Mouse (Mus musculus) erythroblast, adult 5-6 weeks (primary cell): ENCODE measurements around the gene Uggt2. TPM values are rescaled to one million over a fixed set of nuclear protein-coding genes. Genes with fewer than 3 reads are reported as not detected.

ENCODE experiments used
- ATAC-seq: replicated peaks from 2 replicates; pipeline ENCODE4 v1.8.0; 2016; ENCODE audit warnings: moderate number of reproducible peaks, mild to moderate bottlenecking, moderate TSS enrichment, inconsistent platforms; ENCODE audit not compliant: poor library complexity, low FRiP score, severe bottlenecking
- total RNA-seq, 2 experiments: library from RNA; stranded (forward) in 1 of 2; stranded (reverse) in 1 of 2; fragments of 150-400 nt in 1 of 2; fragments of 200-764, 138-1000 nt in 1 of 2; gene quantifications; 2 replicates each; pipeline versions ENCODE4 v1.2.3 to v1.2.4; 2015 to 2017; ENCODE audit warnings: low replicate concordance in 2 of 2

Uggt2 gene
- total RNA-seq, 2 experiments from 2014 or later: 2.2 TPM; not detected in 1

GRCm38 (mm10) chr14:118984161-118984560 lies 115.1 kb downstream of the Uggt2 start:
- no peak for ATAC-seq

DNA sequence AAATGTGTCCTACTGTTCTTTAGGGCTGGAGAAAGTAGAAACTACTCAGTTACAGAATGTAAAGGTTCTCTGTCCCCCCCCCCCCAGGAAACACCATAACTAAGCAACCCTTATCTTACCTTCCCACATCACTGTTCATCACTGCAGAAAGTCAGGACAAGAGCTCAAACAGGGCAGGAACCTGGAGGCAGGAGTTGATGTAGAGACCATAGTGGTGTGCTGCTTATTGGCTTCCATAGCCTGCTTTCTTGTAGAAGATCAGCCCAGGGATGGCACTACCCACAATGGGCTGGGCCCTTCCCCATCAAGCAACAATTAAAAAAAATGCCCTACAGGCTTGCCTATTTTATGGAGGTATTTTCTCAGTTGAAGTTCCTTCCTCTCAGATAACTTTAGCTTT lies 115.8 kb downstream of the Uggt2 start:
- no peak for ATAC-seq

GRCm38 (mm10) chr14:118982429-118983045 lies 116.7 kb downstream of the Uggt2 start:
- ATAC-seq: 0 out of 2 replicates have a peak, but pooled peaks have one; percentile 17

- 0 out of 2 replicates have a peak, but pooled peaks have one; percentile 4 for ATAC-seq
These were observed 117.4 kb downstream of the Uggt2 start for GRCm38 (mm10) chr14:118981711-118982428.

GRCm38 (mm10) chr14:118980890-118981289 lies 118.3 kb downstream of the Uggt2 start:
- ATAC-seq: no peak

- ATAC-seq: no peak
These were observed 118.9 kb downstream of the Uggt2 start for GRCm38 (mm10) chr14:118980358-118980757.

GRCm38 (mm10) chr14:118979571-118980325 lies 119.5 kb downstream of the Uggt2 start:
- ATAC-seq: no peak

- ATAC-seq: no peak
These were observed 122.0 kb downstream of the Uggt2 start for GRCm38 (mm10) chr14:118977136-118977816.

DNA sequence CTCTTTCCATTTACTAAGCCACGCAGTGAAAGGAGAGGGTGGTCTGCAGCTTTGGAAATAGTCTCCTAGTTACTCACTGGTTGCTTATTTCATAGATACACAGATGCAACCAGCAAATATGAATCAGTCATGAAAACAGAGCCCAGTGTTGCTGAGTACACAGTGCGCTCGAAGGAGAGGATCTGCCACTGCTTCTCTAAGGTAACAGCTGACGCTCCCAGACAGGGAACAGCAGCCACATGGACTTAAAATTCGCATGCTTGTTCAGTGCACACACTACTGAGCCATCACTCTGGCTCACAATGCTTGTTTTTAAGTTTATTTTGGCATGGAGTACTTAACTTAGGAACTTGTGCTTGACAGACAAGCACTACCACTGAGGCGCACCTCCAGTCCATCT lies 127.0 kb downstream of the Uggt2 start:
- no peak for ATAC-seq

- ATAC-seq: no peak
These were observed 131.6 kb downstream of the Uggt2 start for GRCm38 (mm10) chr14:118967646-118968045.

DNA sequence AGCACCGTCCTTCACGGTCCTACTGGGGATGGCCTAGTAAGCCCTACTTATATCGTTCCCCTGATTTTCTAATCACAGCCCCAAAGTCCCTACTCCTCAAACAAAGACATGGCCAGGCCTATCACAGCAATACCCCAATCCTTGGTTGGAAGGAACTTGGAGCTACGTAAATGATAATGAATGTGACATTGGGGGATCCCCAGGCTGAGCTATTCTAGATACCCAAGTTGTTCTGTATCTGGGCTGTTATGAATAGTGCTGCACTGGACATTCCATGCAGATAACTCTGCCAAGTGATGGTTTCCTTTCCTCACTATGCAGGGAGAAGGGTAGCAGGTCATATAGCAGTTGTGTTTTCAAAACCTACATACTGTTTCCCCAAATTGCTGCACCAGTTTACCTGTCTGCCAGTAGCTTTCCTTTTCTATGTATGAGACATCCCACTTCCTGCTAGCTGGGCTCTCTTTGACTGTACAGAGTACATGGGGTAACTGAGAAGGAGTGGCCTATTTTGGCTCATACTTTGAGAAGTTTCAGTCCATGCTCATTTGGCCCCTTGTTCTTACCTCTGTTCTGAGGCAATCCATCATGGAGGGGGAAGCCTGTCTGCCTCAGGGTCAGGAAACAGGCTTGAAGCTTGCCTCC lies 133.8 kb downstream of the Uggt2 start:
- ATAC-seq: no peak; the same call in none of the 2 replicates

DNA sequence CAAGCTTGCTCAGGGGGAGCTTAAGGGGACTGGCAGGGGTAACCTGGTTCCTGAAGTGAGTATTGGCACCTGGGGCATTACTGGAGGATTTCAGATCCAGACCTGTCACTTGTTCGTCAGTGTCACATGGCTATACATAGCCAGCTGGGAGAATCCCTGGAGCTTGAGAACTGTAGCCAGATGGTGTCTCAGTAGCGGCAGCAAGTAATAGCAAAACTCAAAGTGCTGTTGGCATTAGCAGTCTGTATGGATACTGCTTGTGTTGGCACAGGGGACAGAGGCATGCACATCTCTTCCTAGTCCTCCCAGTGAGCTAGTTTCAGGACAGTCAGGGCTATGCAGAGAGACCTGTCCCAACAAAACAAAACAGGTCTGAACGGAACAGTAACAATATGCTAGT lies 141.2 kb downstream of the Uggt2 start:
- ATAC-seq: no peak

- ATAC-seq: no peak
These were observed 147.2 kb downstream of the Uggt2 start for GRCm38 (mm10) chr14:118951912-118952583.

- no peak for ATAC-seq
These were observed 150.4 kb downstream of the Uggt2 start for GRCm38 (mm10) chr14:118948841-118949240.

- ATAC-seq: no peak
These were observed 154.5 kb downstream of the Uggt2 start for GRCm38 (mm10) chr14:118944702-118945101.

DNA sequence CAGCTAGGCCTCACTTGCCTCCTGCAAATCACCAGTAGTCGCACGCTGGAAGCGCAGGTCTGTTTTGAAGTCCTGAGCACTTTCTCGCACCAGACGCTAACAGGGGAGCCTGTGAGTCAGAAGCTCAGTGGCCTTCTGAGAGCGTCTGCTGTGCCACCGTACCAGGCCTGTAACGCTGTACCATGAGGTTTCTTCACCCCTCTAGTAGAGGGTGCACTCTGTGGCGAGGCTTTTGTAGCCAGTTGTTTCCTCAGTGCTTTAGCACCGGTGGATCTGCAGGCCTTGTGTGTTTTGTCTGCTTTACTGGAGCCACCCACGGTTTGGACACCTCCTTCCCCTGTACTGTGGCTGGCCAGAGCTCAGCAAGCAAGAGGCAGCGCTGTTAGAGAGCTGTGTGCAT lies 157.2 kb downstream of the Uggt2 start:
- no peak for ATAC-seq

- no peak for ATAC-seq
These were observed 158.3 kb downstream of the Uggt2 start for GRCm38 (mm10) chr14:118940796-118941495.

GRCm38 (mm10) chr14:118938551-118938950 lies 160.7 kb downstream of the Uggt2 start:
- no peak for ATAC-seq
